Mouse (Mus musculus) erythroblast, embryonic 14.5 days (primary cell): ENCODE measurements at regions not wholly inside any gene's neighbourhood (a gene's known extent, or its start where the extent isn't known, plus 50 kb on each side); places are given as distances from the start of the nearest gene placed in this dataset.

ENCODE experiments used
- GATA1 ChIP-seq: IDR thresholded peaks from 2 replicates; pipeline ENCODE4 v1.6.1; 2012; ENCODE audit warnings: low read length, inconsistent platforms, mixed read lengths
- TAL1 ChIP-seq: IDR thresholded peaks from 3 replicates; pipeline ENCODE4 v1.6.1; 2012; ENCODE audit warnings: low read length, inconsistent platforms, mixed read lengths

- TF ChIP-seq TAL1 = no peak
- no peak for TF ChIP-seq GATA1
Observed at GRCm38 (mm10) chr3:143947938-143948267, 257.1 kb downstream of the Lmo4 start.
